Mouse (Mus musculus) bone marrow, adult 2 months (tissue): ENCODE results near the gene Sec1. TPM values are rescaled to one million over a fixed set of nuclear protein-coding genes. Genes with fewer than 3 reads are reported as not detected.

Experiments used
- H3K27ac ChIP-seq: fragments of 200-500 bp; 2 replicates; pipeline ENCODE4 v1.5.1; 2012; ENCODE audit warnings: low read depth, mild to moderate bottlenecking, control low read depth, inconsistent platforms, low read length; ENCODE audit not compliant: control insufficient read depth, poor library complexity, insufficient read depth
- H3K4me1 ChIP-seq: fragments of 200-500 bp; 2 replicates; pipeline ENCODE4 v1.6.1; 2011; ENCODE audit warnings: low read length; ENCODE audit not compliant: control insufficient read depth, insufficient read depth
- H3K4me3 ChIP-seq: fragments of 200-500 bp; replicated peaks from 2 replicates; pipeline ENCODE3; 2011; ENCODE audit warnings: mild to moderate bottlenecking, low read depth, low read length, control low read depth; ENCODE audit not compliant: control insufficient read depth
- CTCF ChIP-seq: fragments of 200-500 bp; IDR thresholded peaks from 2 replicates; pipeline ENCODE4 v1.5.1; 2011; ENCODE audit warnings: low read length, control low read depth; ENCODE audit not compliant: control insufficient read depth, insufficient read depth
- POLR2A ChIP-seq: fragments of 200-500 bp; IDR thresholded peaks from 2 replicates; pipeline ENCODE4 v1.6.1; 2011; ENCODE audit warnings: low read depth, mild to moderate bottlenecking, control low read depth, low read length, borderline replicate concordance; ENCODE audit not compliant: control insufficient read depth
- WGBS: fragments of 180-500 bp; shearing (Covaris S2); methylation state at CpG from one replicate; pipeline ENCODE4 v1.1.7; 2018; 5-methylcytosine and 5-hydroxymethylcytosine counted together
- polyA plus RNA-seq: library from polyadenylated mRNA; stranded (reverse); fragments of >200 nt; gene quantifications from 2 replicates; pipeline ENCODE4 v1.2.4, GENCODE M21; 2011; ENCODE audit warnings: low replicate concordance; ENCODE audit not compliant: missing spikeins, insufficient read depth, insufficient read length

Gene Sec1
- polyA plus RNA-seq, 1 experiment: not detected

- TF ChIP-seq CTCF: no peak
- no peak for TF ChIP-seq POLR2A
- Histone ChIP-seq H3K27ac (no peak overlapping the region), H3K4me3 (no peak overlapping the region), H3K4me1 (no peaks in the 10 kb centered on the region)
- whole genome bisulfite sequencing: 71% methylated on average over 3 of the region's 3 CpGs
Observed at GRCm38 (mm10) chr7:45727625-45728024, 33.4 kb upstream of the Sec1 start.

DNA sequence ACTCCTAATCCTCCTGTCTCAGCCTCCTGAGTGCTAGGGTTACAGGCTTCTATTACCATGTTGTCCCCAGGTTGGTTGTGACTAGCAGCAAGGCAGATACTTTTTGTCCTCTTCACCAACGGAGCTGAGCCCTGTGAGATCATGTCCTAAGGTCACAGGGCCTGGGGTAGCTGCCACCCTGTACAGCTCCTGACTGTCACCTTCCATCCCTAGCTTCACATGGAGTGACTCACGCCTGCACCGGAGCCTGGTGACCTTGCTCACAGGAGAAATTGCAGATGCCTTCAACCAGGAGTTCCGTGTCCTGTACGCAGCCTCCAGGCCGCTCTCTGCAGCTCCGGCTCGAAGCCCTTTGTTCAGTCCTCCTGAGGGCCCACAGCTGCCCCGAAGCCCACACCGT, 32.2 kb upstream of the Sec1 start:
- TF ChIP-seq POLR2A (no peak), CTCF (no peak)
- Histone ChIP-seq H3K4me1 (no peaks in the 10 kb centered on the region), H3K27ac (no peak overlapping the region), H3K4me3 (no peak overlapping the region)
- WGBS: 92% methylated on average over 10 of the region's 10 CpGs

DNA sequence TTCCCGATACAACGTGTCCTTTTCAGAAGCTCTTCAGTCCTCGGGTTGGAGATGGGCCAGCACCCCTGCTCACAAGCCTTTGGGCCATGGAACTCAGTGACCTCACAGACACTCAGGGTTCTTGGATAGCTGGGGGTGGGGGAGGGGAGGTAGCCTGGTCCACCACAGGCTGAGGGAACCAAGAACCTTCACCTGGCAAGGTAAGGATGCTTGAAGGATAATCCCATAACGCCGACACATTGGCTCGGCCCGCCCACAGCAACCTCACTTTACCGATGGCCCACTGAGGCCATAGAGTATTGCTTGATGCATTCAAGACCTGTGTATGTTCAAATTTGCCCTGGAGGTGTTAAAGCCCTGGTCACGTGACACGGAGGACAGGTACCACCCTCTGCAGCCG, 31.5 kb upstream of the Sec1 start, which contains the start of gene Spaca4:
TSS of gene Spaca4 (minus strand) at position 101 of the 400 bp plus-strand sequence.
- WGBS: 91% methylated on average over 11 of the region's 11 CpGs
- Histone ChIP-seq H3K4me3 (no peak within 1 kb of the TSS), H3K4me1 (no peaks in the 10 kb centered on the region), H3K27ac (no peak within 1 kb of the TSS; the same call in 1 of the 2 replicates)
- TF ChIP-seq CTCF: no peak
- no peak for TF ChIP-seq POLR2A

- H3K4me3 ChIP-seq: no peak overlapping the region
- H3K27ac ChIP-seq: no peak overlapping the region; the same call in 1 of the 2 replicates
- no peaks in the 10 kb centered on the region for H3K4me1 ChIP-seq
- TF ChIP-seq CTCF: no peak
- TF ChIP-seq POLR2A: no peak
- WGBS: 82% methylated on average over 9 of the region's 9 CpGs
Observed at GRCm38 (mm10) chr7:45725151-45725550, 30.9 kb upstream of the Sec1 start.

DNA sequence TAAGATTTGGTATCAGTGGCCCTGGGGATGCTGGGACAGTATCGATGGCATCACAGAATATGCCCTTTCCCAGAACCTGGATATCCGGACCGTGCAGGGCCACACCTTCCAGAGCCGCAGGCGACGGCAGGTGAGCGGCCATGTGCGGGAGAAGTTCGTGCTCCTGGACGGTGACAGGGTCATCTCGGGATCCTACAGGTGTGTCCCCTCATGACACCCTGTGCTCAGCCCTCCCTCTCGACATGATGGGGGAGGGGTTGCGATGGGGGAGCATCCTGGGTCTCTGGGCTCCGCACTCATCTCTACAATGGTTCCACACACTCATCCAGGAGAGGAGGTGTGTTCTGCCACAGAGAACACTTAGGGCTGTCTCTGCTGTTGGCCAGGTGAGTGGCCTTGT, 29.6 kb upstream of the Sec1 start:
- no peaks in the 10 kb centered on the region for H3K4me1 ChIP-seq
- TF ChIP-seq CTCF (no peak), POLR2A (no peak)
- WGBS: 88% methylated on average over 14 of the region's 14 CpGs
- no peak overlapping the region for H3K4me3 ChIP-seq
- H3K27ac ChIP-seq: no peak overlapping the region

DNA sequence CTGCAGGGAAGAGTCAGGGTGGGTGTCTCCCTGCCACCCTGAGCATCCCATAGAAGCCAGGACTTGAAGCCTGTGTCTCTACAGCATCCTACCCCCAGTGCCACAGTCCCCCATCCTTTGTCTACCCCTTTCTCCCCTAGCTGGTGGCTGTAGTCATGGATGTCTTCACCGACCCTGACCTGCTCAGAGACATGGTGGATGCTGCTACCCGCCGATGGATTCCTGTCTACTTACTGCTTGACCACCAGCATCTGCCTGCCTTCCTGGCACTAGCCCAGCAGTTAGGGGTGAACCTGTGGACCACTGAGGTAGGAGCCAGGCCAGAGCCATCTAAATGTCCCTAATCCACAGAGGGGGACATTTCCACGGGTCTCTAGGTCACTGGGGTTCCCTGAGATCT, 29.1 kb upstream of the Sec1 start:
- no peaks in the 10 kb centered on the region; the same call in 1 of the 2 replicates for H3K4me1 ChIP-seq
- no peak for TF ChIP-seq POLR2A
- no peak for TF ChIP-seq CTCF
- no peak overlapping the region for H3K4me3 ChIP-seq
- 86% methylated on average over 4 of the region's 4 CpGs for WGBS
- H3K27ac ChIP-seq: no peak overlapping the region

DNA sequence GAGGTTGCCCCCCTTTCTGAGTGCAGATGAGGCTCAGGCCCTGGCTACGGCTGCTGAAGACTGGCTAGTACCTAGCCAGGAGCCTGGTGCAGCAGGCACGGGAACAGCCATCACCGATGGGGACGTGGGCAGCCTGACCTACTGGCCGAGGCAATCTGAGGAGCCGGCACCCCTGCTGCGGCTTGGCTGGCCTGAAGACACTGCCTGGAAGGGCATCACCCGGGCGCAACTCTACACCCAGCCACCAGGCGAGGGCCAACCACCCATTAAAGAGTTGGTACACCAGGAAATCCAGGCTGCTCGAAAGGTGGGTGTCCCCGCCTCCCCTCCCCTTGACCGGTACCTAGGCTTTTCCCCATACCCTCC, 28.1 kb upstream of the Sec1 start:
- Histone ChIP-seq H3K27ac (no peak overlapping the region), H3K4me3 (no peak overlapping the region), H3K4me1 (no peaks in the 10 kb centered on the region; the same call in 1 of the 2 replicates)
- WGBS: 77% methylated on average over 13 of the region's 13 CpGs
- TF ChIP-seq POLR2A (no peak), CTCF (no peak)

GRCm38 (mm10) chr7:45721642-45722347, 27.6 kb upstream of the Sec1 start:
- 83% methylated on average over 13 of the region's 13 CpGs for WGBS
- Histone ChIP-seq H3K27ac (no peak overlapping the region), H3K4me1 (no peaks in the 10 kb centered on the region; the same call in 1 of the 2 replicates), H3K4me3 (no peak overlapping the region)
- no peak for TF ChIP-seq CTCF
- no peak for TF ChIP-seq POLR2A

DNA sequence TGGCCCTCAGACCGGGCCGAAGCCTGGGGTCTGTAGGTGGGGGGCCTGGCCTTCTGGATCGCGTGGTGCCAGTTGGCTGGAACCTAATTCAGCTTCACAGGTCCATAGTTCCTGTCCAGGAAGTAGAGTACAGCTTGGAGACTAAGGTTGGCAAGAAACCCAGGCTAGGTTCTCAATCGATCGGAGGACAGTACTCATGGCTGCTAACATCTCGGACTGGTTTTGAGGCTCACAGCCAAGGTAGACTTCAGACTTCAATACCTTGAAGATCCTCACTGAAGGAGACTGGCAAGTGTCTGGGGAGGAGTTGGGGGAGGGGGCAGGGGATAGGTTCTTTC, 27.0 kb upstream of the Sec1 start:
- WGBS: 89% methylated on average over 7 of the region's 7 CpGs
- no peak for TF ChIP-seq CTCF
- TF ChIP-seq POLR2A: no peak
- Histone ChIP-seq H3K4me1 (no peaks in the 10 kb centered on the region; the same call in 1 of the 2 replicates), H3K4me3 (no peak overlapping the region), H3K27ac (no peak overlapping the region)
